Mouse (Mus musculus): Measurements from ENCODE around the gene Gm49339.

- TF ChIP-seq MAFK (IDR thresholded peaks at IDR 0.05; ENCODE audit: borderline replicate concordance, low read depth, low read length) (no peak), BHLHE40 (IDR thresholded peaks at IDR 0.05; ENCODE audit: borderline replicate concordance, low read depth, low read length) (no peak), CTCF (IDR thresholded peaks at IDR 0.05 in 2 of 3, conservative IDR thresholded peaks at IDR 0.05 in 1 of 3; ENCODE audit: control insufficient read depth in 1 of 3, insufficient read depth in 1 of 3, low read depth in 2 of 3, low read length in 3 of 3, poor library complexity in 1 of 3, severe bottlenecking in 1 of 3) (no peak), ELF1 (IDR thresholded peaks at IDR 0.05; ENCODE audit: low read depth, low read length) (no peak), CHD1 (IDR thresholded peaks at IDR 0.05; ENCODE audit: low read depth, low read length) (no peak)
These were observed 45.7 kb downstream of the Gm49339 start for GRCm38 (mm10) chr10:51526090-51526489.
